Mouse (Mus musculus): ENCODE data around the gene Slc22a3.
A peak's percentile ranks its signal among the peaks of the same experiment; 100 is the strongest.

Slc22a3 gene

DNA sequence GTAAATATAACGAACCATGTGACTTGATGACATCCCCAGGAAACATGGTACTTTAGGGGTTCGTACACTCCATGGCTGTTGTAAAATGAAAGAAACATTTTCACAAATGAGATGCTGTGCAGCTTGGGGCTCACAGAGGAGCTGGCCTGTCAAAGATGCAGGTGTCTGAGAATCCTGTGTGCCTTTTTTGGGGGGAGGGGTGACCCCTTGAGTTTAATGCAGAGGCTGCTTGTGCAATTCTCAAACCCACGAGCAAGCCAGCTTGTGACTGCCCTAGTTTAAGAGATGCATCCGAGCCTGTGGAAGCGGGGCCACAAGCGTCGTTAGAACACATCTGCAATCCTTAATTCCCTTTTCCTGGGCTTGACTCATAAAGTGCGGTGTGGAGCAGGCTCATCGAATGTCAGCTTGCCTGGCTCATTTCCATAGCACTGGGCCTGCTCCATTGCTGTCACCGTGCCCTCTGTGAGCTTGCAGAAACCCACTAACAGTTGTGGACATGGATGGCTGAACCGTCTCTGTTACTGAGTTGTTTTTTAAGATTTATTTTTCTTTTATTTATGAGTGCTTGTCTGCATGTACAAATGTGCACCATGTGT lies 98.1 kb downstream of the Slc22a3 start:
- no peak for DNase-seq (ENCODE audit: low spot score in 2 of 2)

DNA sequence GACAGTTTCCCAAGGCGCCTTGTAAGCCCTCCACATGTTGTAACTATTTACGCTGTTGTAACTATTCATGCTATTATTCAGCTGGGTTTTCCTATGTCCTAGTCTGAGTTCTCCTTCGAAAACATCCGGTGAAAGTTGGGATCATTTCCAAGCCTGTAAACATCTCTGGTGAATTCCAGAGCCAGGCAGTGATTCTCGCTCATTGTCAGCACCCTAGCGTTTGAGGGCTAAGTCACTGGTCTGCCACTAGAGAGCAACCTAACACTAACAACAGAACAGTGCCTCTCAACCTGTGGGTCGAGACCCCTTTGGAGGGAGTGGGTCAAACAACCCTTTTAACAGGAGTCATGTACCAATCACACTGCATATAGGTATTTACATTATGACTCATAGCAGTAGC lies 104.1 kb downstream of the Slc22a3 start:
- DNase-seq (ENCODE audit: low spot score in 2 of 2): no peak

DNA sequence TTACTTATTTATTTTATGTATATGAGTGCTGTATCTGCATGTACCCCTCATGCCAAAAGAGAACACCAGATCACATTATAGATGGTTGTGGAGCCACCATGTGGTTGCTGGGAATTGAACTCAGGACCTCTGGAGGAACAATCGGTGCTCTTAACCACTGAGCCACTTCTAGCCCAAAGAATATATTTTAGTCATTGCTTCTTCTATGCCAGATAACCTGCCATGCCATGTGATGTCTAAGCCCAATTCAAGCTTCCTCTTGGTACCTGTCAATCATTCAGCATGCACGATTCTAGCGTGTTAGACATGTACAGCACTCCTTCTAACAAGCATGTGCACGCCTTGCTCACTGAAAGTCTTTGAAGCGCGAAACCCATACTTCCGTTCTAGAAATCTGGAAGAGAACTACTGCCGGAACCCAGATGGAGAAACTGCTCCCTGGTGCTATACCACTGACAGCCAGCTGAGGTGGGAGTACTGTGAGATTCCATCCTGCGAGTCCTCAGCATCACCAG lies 111.3 kb downstream of the Slc22a3 start:
- no peak for DNase-seq (ENCODE audit: low spot score in 2 of 2)

DNA sequence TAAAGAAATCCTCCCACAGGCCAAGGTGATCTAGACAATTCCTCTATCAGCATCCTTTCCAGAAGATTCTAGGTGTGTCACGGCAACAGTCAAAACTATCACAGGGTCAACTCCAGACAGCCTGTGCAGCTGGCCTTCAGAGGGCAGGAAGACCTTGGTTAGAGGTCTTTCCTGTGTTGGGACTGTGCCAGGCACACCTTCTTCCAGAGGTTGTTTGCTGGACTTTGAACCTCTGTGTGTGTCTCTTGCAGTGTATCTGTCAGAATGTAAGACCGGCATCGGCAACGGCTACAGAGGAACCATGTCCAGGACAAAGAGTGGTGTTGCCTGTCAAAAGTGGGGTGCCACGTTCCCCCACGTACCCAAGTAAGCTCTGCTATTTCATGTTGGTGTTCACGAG lies 119.3 kb downstream of the Slc22a3 start:
- no peak for DNase-seq (ENCODE audit: low spot score in 2 of 2)

DNA sequence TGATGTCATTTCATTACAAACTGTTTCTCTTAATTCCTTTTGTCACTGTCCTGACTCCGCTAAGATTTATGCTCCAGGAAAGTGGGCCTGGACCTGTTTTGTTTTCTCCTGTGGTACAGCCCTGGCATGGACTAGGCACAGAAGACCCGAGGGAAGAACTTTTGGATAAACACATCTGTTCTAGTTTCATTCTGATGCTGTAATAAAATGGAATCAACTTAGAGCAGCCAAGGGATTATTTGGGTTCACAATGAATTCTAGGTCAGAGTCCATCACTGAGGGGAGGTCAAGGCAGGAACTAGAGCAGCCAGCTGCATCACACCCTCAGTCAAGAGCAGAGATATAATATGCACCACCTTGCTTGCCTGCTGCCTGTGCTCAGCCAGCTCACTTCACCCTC lies 119.7 kb downstream of the Slc22a3 start:
- DNase-seq (ENCODE audit: low spot score in 2 of 2): no peak

DNA sequence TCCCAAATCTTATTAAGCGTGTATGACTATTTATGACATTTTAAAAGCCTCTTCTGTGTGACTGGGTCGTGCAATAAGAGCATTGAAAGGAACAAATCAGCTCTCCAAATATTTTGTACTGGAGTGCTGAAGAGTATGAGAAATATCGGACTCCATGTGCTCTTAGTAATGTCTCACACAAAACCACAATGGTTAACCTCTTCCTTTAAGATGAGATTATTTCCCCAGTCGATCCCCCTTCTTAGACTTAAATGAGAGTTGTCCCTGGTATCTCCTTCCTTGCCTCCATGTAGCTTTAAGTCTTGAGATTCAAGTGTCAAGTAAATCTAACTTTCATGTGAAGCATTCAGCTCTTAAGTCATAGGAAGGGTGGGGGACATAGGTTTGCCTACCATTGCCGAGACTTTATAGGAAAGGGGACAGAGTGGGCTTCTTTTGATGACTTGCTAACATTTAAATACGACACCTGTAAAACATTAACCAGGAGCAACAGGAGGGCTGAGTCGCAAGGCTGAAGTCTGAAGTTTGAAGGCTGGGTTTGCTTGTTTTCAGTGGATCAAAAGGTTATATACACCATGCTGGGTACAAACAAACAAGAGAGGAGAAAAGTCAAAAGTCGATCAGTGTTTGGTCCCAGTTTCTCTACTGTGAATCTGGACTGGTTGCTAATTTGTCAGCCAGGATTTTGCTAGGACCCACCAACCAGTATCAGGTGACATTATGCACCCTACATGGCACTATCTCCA lies 122.3 kb downstream of the Slc22a3 start:
- no peak for DNase-seq (ENCODE audit: low spot score in 2 of 2)

DNA sequence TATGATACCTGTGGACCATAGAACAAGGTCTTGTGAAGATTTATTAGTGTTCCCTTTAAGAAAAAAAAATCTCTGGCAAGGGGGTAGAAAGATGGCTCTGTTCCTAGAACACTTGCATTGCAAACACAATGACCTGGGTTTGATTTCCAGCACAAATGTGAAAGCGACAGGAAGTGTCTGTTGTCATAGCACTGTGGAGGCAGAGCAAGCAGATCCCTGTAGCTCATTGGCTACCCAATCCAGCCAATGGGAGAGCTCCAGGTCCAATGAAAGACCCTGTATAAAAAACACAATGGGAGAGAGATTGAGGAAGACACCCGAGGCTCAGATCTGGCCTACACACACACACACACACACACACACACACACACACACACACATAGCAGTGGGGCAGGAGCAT lies 125.0 kb downstream of the Slc22a3 start:
- DNase-seq (ENCODE audit: low spot score in 2 of 2): no peak

DNA sequence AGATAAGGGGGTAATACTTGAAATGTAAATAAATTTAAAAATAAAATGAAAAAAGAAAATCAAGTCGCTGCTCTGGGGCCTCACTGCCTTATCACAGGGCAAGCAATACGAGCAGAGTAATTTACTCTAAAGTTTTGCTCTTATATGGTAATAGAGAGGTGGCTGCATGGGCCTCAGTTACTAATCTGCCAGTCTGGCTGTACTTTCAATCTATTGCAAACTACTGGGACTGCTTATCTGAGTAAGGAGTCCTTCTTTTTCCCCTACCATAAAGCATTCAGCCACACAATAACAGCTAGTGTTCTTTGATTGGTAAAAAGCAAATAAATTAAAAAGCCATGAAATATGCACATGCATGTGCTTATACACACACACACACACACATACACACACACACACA lies 125.9 kb downstream of the Slc22a3 start:
- no peak for DNase-seq (ENCODE audit: low spot score in 2 of 2)

DNA sequence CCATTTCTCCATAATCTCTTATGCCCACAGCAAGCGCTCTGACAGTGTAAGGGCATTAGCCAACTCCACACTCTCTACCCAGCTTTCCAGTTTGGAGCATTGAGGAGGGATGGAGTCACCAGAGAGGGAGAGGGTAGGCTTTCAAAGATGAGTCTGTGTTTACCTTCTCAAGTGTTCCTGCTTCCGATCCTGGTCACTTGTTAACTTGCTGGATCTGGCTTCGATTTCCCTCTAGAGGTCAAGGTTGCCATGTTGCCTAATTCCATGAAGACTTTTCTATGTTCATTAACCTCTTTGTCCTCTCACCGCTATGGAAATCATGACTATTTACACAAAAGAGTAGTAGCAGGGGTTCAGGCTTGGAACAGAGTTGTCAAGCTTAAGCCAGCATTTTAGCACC lies 127.2 kb downstream of the Slc22a3 start:
- no peak for DNase-seq (ENCODE audit: low spot score in 2 of 2)

DNA sequence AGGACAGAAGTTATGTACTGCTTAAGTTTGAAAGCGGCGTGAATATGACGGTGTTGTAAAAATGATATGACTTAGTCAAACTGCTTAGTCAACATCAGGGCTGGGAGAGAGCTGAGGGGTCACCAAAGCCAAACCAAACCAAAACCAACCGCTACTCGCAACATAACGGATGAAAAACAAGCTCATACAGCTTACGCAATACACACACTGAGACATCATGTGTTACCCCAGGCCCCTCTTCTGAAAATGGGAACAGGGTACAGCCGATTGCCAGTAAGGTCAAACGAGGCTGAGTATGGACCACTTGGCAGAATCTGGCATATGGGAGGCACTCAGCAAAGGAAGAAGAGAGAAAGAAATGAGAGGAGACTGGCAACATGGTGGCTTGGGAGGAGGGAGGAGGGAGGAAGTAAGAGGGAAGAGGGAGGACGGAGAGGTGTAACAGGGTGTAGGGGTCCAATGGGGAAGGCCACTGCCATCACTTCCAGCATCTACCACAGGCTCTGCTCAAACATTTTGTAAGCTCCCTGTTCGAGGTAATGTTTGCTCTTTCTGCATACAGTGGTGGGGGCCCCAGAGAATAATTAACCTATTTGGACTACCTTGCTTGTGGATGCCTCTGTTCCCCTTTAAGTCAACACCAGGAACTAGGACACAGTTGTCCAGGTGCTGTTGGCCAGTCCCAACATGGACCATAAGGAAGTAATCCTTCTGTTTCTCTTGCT lies 129.4 kb downstream of the Slc22a3 start, which contains the start of gene Plg:
Gene Plg (plus strand): TSS at position 628 of the 725 bp plus-strand sequence.
- no peak for DNase-seq (ENCODE audit: low spot score in 2 of 2)

DNA sequence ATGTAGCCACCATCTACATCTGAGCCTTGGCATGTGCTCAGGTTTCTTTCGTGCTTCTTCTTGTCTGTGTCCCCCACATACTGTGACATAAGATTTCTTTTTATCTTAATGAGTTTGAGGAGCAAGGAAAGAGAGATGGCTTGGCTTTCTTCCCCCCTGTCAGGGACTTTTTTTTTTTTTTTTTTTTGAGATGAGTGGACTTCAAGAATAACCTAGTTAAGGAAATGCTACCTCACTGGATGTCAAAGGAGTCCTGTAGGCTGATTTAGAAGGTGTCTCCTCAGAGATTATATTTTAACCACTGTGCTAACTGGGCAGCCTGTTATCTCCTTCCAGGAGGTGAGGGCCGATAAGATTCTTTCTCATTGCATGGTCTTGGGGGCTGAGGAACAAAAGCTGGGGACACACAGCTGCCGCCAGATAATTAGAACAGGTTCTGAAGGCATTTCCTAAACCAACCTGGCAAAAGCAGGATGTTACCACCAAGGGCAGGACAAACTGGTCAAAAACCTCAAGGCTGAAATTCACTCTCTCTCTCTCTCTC lies 133.8 kb downstream of the Slc22a3 start:
- no peak for DNase-seq (ENCODE audit: low spot score in 2 of 2)

DNA sequence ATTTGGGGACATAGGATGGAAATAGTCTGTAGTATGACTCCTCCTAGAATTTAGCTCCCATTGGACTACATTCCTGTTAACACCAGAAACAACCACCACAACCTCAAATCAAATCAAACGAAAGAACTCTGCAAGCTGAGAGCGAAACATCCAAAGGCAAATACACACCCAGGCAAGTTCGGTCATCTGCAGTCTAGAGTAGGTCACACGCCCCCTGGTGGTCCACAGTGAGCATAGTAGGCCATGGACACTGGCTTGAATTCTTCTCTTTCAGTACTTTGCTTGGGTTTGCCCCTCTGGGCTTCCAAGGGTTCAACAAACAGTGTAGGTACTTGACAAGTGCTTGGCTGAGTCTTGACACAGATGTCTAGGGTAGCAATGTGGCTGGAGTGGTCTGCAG lies 135.5 kb downstream of the Slc22a3 start:
- DNase-seq (ENCODE audit: low spot score in 2 of 2): peak; percentile 44 to 70

DNA sequence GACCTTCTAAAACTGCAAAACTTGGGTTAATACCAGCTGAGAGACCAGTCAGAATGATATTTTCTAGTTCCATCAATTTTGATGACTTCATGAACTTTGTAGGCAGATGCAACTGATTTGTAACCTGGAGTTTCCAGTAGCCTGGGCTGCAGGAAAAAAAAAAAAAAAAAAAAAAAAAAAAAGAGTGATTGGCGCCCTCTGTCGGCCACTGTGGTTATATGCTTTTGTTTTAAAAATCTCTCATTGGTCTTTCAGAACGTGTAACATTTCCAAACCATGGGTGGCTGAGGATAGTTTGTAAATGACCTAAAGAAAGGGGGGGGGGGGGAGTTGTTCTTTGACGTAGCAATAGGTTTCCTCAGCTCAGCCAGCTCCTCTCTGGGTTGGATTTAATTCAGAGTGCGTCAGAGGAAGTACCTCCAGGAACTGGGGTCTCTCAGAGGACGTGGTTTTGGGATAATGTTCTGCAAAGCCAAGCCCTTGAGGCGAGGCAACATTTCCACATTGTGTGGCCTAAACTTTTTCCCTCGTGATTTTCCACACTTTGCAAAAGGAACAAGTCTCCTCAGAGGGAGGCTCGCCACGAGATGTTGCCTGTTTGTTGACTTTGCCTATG lies 136.1 kb downstream of the Slc22a3 start:
- no peak for DNase-seq (ENCODE audit: low spot score in 2 of 2)

DNA sequence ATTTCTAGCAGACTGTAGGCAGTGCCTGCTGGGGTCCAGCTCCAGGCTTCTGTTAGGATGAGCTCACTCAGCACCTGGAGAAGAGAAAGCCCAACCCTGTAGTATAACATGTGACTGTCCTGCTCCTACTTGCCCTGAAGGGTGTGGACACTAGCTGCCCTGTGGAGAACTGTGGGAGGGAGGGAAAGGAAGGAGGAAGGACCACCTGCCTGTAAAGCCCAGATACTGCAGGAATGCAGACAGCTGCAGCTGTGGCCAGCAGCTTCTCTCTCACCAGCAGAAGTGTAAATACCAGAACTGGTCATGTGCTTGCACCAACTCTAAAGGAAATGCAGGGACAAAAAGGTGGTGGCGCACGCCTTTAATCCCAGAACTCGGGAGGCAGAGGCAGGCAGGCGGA lies 137.2 kb downstream of the Slc22a3 start:
- DNase-seq (ENCODE audit: low spot score in 2 of 2): no peak

DNA sequence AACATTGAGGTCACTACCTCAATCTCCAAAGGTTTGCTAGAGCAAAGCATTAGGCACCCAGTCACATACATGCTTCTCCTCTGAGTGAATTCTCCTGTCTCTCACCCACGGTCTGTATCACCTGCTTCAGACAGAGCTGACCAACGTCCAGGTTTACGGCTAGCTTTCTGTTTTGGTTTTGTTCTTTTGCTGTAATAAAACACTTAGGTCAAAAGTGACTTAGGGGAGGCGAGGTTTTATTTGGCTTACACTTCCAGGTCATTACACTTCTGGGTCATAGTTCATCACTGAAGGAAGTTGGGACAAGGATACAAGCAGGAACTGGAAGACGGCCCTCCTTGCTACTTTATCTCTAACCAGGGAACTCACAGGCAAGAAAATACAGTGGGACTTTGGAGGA lies 138.1 kb downstream of the Slc22a3 start:
- no peak for DNase-seq (ENCODE audit: low spot score in 2 of 2)

Data from spleen, postnatal 14 days (tissue).